Comparison of ENCODE assay signal across 7 mouse cellular contexts in genomic region chr4:98091368-98091827, GRCm38 (mm10).
A peak's percentile ranks its signal among the peaks of the same experiment; 100 is the strongest.
DNase-seq lines count a peak whose midpoint lies in the region; ATAC-seq and TF ChIP-seq lines count a peak whose summit lies in the region.

No protein-coding gene starts in this region.

- peak overlapping the region; percentile 47 for H3K27ac ChIP-seq in spleen, adult 2 months (ENCODE audit: insufficient read depth, low read length)
- peak overlapping the region; percentile 18; the same call in 1 of the 2 replicates for H3K27ac ChIP-seq in embryonic facial prominence, embryonic 13.5 days
- peak overlapping the region; percentile 50; the same call in 1 of the 2 replicates for H3K27ac ChIP-seq in hindbrain, embryonic 10.5 days
- H3K27ac ChIP-seq in limb, embryonic 13.5 days: peak overlapping the region; percentile 44; the same call in 1 of the 2 replicates
- peak overlapping the region; percentile 54 for H3K27ac ChIP-seq in neural tube, embryonic 13.5 days (replicated peaks)

- no peak overlapping the region for H3K4me3 ChIP-seq in spleen, adult 2 months (ENCODE audit: extremely low read depth, insufficient read depth, insufficient read length)
- H3K4me3 ChIP-seq in embryonic facial prominence, embryonic 13.5 days: no peak overlapping the region
- H3K4me3 ChIP-seq in hindbrain, embryonic 10.5 days: no peak overlapping the region
- no peak overlapping the region for H3K4me3 ChIP-seq in limb, embryonic 13.5 days
- no peak overlapping the region for H3K4me3 ChIP-seq in neural tube, embryonic 13.5 days

- H3K36me3 ChIP-seq in spleen, adult 2 months (ENCODE audit: control insufficient read depth, insufficient read depth, low read length): no peaks in the 10 kb centered on the region
- H3K36me3 ChIP-seq in embryonic facial prominence, embryonic 13.5 days: 0 out of 2 replicates have a peak, but pooled peaks cover 8% of the 10 kb centered on the region
- H3K36me3 ChIP-seq in hindbrain, embryonic 10.5 days: no peaks in the 10 kb centered on the region
- H3K36me3 ChIP-seq in limb, embryonic 13.5 days: peaks cover 8% of the 10 kb centered on the region; the same call in 1 of the 2 replicates
- H3K36me3 ChIP-seq in neural tube, embryonic 13.5 days: no peaks in the 10 kb centered on the region

- H3K9ac ChIP-seq in embryonic facial prominence, embryonic 13.5 days: no peak overlapping the region
- no peak overlapping the region for H3K9ac ChIP-seq in limb, embryonic 13.5 days
- no peak overlapping the region for H3K9ac ChIP-seq in neural tube, embryonic 13.5 days

- peaks cover 17% of the 10 kb centered on the region; the same call in 1 of the 2 replicates for H3K4me1 ChIP-seq in spleen, adult 2 months (ENCODE audit: control insufficient read depth, insufficient read depth, insufficient read length)
- peaks cover 28% of the 10 kb centered on the region for H3K4me1 ChIP-seq in embryonic facial prominence, embryonic 13.5 days
- peaks cover 30% of the 10 kb centered on the region for H3K4me1 ChIP-seq in hindbrain, embryonic 10.5 days (replicated peaks)
- H3K4me1 ChIP-seq in limb, embryonic 13.5 days: peaks cover 44% of the 10 kb centered on the region
- peaks cover 25% of the 10 kb centered on the region for H3K4me1 ChIP-seq in neural tube, embryonic 13.5 days (replicated peaks)

- H3K9me3 ChIP-seq in embryonic facial prominence, embryonic 13.5 days: no peaks in the 10 kb centered on the region
- no peaks in the 10 kb centered on the region for H3K9me3 ChIP-seq in hindbrain, embryonic 10.5 days
- no peaks in the 10 kb centered on the region for H3K9me3 ChIP-seq in limb, embryonic 13.5 days
- H3K9me3 ChIP-seq in neural tube, embryonic 13.5 days: no peaks in the 10 kb centered on the region

- TF ChIP-seq CTCF in spleen, adult 2 months (IDR thresholded peaks at IDR 0.05; ENCODE audit: extremely low read depth, insufficient read depth, insufficient read length, insufficient replicate concordance): no peak

- H3K27me3 ChIP-seq in spleen, adult 2 months (ENCODE audit: control insufficient read depth, insufficient read depth, low read length): no peaks in the 10 kb centered on the region
- no peaks in the 10 kb centered on the region for H3K27me3 ChIP-seq in embryonic facial prominence, embryonic 13.5 days
- no peaks in the 10 kb centered on the region for H3K27me3 ChIP-seq in hindbrain, embryonic 10.5 days (ENCODE audit: insufficient read depth, poor library complexity, severe bottlenecking)
- no peaks in the 10 kb centered on the region for H3K27me3 ChIP-seq in limb, embryonic 13.5 days
- H3K27me3 ChIP-seq in neural tube, embryonic 13.5 days: no peaks in the 10 kb centered on the region

- TF ChIP-seq POLR2A in spleen, adult 2 months (IDR thresholded peaks at IDR 0.05; ENCODE audit: low read depth, low read length): no peak

- 16% methylated on average over 4 of the region's 4 CpGs for WGBS in spleen, adult 2 months
- 58% methylated on average over 4 of the region's 4 CpGs for WGBS in embryonic facial prominence, embryonic 13.5 days
- WGBS in hindbrain, embryonic 10.5 days: 54% methylated on average over 4 of the region's 4 CpGs
- 35% methylated on average over 4 of the region's 4 CpGs for WGBS in limb, embryonic 13.5 days
- 72% methylated on average over 4 of the region's 4 CpGs for WGBS in neural tube, embryonic 13.5 days

- no peak overlapping the region for H3K4me2 ChIP-seq in embryonic facial prominence, embryonic 13.5 days
- no peak overlapping the region for H3K4me2 ChIP-seq in limb, embryonic 13.5 days (replicated peaks)
- no peak overlapping the region for H3K4me2 ChIP-seq in neural tube, embryonic 13.5 days

- DNase-seq in spleen, adult 2 months (ENCODE audit: low read depth in 1 of 2, low spot score in 2 of 2): peak; percentile 14 to 27
- DNase-seq in spleen, postnatal 14 days (ENCODE audit: low spot score in 2 of 2): no peak
- no peak for DNase-seq in hindbrain, embryonic 10.5 days (ENCODE audit: low spot score)
- DNase-seq in MN1 (ENCODE audit: low spot score): no peak

- ATAC-seq in embryonic facial prominence, embryonic 13.5 days (ENCODE audit: insufficient number of reproducible peaks, insufficient read depth, low FRiP score, low TSS enrichment, low read depth): peak; percentile 37; the same call in 1 of the 2 replicates
- ATAC-seq in limb, embryonic 13.5 days (ENCODE audit: low FRiP score, low read depth): peak; percentile 49; the same call in 1 of the 2 replicates
- ATAC-seq in neural tube, embryonic 13.5 days (ENCODE audit: low read depth): no peak

Comparison
In these comparisons a context has a peak if more than half of its experiments do, and no peak if none do; other contexts are left out.
1. DNase-seq: peak in spleen, adult 2 months (2 of 2); none in spleen, postnatal 14 days (0 of 2), hindbrain, embryonic 10.5 days (single experiment) and MN1 (single experiment).
2. Peak in every context shown above with its lines, with median percentiles within 50 percentile points of each other: H3K27ac ChIP-seq.